Mouse (Mus musculus): ENCODE results near the gene Fbxl17. TPM values are rescaled to one million over a fixed set of nuclear protein-coding genes. Genes with fewer than 3 reads are reported as not detected.

Gene Fbxl17
- total RNA-seq, 2 experiments from 2014 or later = 33.2 to 36.1 TPM

- DNase-seq = no peak
Measured at GRCm38 (mm10) chr17:63462512-63462911, 37.3 kb downstream of the Fbxl17 start.

GRCm38 (mm10) chr17:63459712-63460495 lies 39.9 kb downstream of the Fbxl17 start:
- no peak for DNase-seq

- DNase-seq = no peak
Measured at GRCm38 (mm10) chr17:63458052-63458451, 41.8 kb downstream of the Fbxl17 start.

- DNase-seq = no peak
Measured at GRCm38 (mm10) chr17:63451311-63452006, 48.4 kb downstream of the Fbxl17 start.

- no peak for DNase-seq
Measured at GRCm38 (mm10) chr17:63447691-63448090, 52.1 kb downstream of the Fbxl17 start.

- no peak for DNase-seq
Measured at GRCm38 (mm10) chr17:63446971-63447679, 52.7 kb downstream of the Fbxl17 start.

- DNase-seq = no peak
Measured at GRCm38 (mm10) chr17:63445212-63445611, 54.6 kb downstream of the Fbxl17 start.

GRCm38 (mm10) chr17:63437424-63437823 lies 62.4 kb downstream of the Fbxl17 start:
- DNase-seq = no peak

- peak in 1 of 2 experiments; percentile 51 for DNase-seq
Measured at GRCm38 (mm10) chr17:63434081-63434480, 65.7 kb downstream of the Fbxl17 start.

GRCm38 (mm10) chr17:63431650-63432049 lies 68.2 kb downstream of the Fbxl17 start:
- DNase-seq = peak; percentile 11 to 41

- no peak for DNase-seq
Measured at GRCm38 (mm10) chr17:63430395-63431075, 69.3 kb downstream of the Fbxl17 start.

GRCm38 (mm10) chr17:63423851-63424250 lies 76.0 kb downstream of the Fbxl17 start:
- DNase-seq = no peak

GRCm38 (mm10) chr17:63422685-63423084 lies 77.1 kb downstream of the Fbxl17 start:
- no peak for DNase-seq

- no peak for DNase-seq
Measured at GRCm38 (mm10) chr17:63421864-63422263, 78.0 kb downstream of the Fbxl17 start.

- no peak for DNase-seq
Measured at GRCm38 (mm10) chr17:63419503-63419902, 80.3 kb downstream of the Fbxl17 start.

GRCm38 (mm10) chr17:63413973-63414580 lies 85.7 kb downstream of the Fbxl17 start:
- DNase-seq = peak in 1 of 2 experiments; percentile 43

GRCm38 (mm10) chr17:63411564-63411963 lies 88.3 kb downstream of the Fbxl17 start:
- no peak for DNase-seq

GRCm38 (mm10) chr17:63410101-63410500 lies 89.7 kb downstream of the Fbxl17 start:
- no peak for DNase-seq

GRCm38 (mm10) chr17:63405955-63406354 lies 93.9 kb downstream of the Fbxl17 start:
- DNase-seq = no peak

GRCm38 (mm10) chr17:63405471-63405870 lies 94.3 kb downstream of the Fbxl17 start:
- no peak for DNase-seq

GRCm38 (mm10) chr17:63404968-63405367 lies 94.8 kb downstream of the Fbxl17 start:
- peak; percentile 53 to 67 for DNase-seq
